Mouse (Mus musculus) liver, adult 2 months (tissue): ENCODE results near the gene Hnf4a.

Experiments used
- CTCF ChIP-seq: fragments of 200-500 bp; IDR thresholded peaks from 2 replicates; pipeline ENCODE4 v1.5.1; 2011; ENCODE audit warnings: low read depth, low read length, control low read depth
- POLR2A ChIP-seq: fragments of 200-500 bp; IDR thresholded peaks from 2 replicates; pipeline ENCODE4 v1.6.1; 2011; ENCODE audit warnings: low read length, control low read depth; ENCODE audit not compliant: insufficient read depth; ENCODE audit errors: extremely low read depth

GRCm38 (mm10) chr2:163548822-163549221, 42.2 kb downstream of the Hnf4a start:
- TF ChIP-seq CTCF: no peak
- no peak for TF ChIP-seq POLR2A
